In the genomic region with DNA sequence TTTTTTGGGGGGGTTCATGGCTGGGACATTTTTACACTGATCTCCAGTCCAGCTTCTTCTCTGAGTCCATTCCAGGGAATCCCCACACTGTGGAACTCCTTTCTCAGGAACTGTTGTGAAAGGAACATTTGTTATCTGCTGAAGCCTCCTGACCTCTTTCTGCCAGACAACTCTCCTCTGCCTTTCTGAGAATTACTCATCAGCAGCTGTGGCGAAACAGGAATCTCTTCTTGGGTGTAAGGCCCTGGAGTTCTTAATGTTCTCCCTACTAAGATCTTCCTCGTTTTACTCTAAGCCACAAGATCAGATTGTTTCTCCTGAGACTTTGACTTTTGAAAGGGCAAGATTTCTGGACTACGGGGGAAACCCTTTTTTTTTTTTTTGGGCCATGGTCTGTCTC, we compare ENCODE assay signal across 27 mouse cellular contexts.
DNase-seq lines count a peak whose midpoint lies in the region; ATAC-seq and TF ChIP-seq lines count a peak whose summit lies in the region.
"Had no signal": no experiment of that assay in that cellular context is flagged by ENCODE, and none has a peak within 500 bp of the region (broad histone marks: within the 10 kb centered on the region; RNA-seq: fewer than 3 reads in every experiment).

No protein-coding gene starts in this region.

- H3K4me3 ChIP-seq in lung, postnatal 0 days (ENCODE audit: low read depth, low read length) = no peak overlapping the region
- H3K4me3 ChIP-seq in midbrain, embryonic 10.5 days = no peak overlapping the region
- no peak overlapping the region for H3K4me3 ChIP-seq in intestine, embryonic 15.5 days (replicated peaks)
- H3K4me3 ChIP-seq: embryonic facial prominence, embryonic 13.5 days; gastrocnemius, adult 2 months; hindbrain, embryonic 10.5 days; hindbrain, embryonic 15.5 days; kidney, embryonic 15.5 days had no signal

- no peaks in the 10 kb centered on the region for H3K27me3 ChIP-seq in lung, postnatal 0 days (replicated peaks; ENCODE audit: insufficient read depth, low read length)
- no peaks in the 10 kb centered on the region for H3K27me3 ChIP-seq in midbrain, embryonic 10.5 days (ENCODE audit: low read depth, poor library complexity, severe bottlenecking)
- H3K27me3 ChIP-seq in intestine, embryonic 15.5 days (replicated peaks) = no peaks in the 10 kb centered on the region
- H3K27me3 ChIP-seq: embryonic facial prominence, embryonic 13.5 days; hindbrain, embryonic 15.5 days; kidney, embryonic 15.5 days had no signal

- H3K9ac ChIP-seq in lung, postnatal 0 days (replicated peaks; ENCODE audit: low read depth) = no peak overlapping the region
- H3K9ac ChIP-seq in intestine, embryonic 15.5 days = no peak overlapping the region
- H3K9ac ChIP-seq: embryonic facial prominence, embryonic 13.5 days; hindbrain, embryonic 15.5 days; kidney, embryonic 15.5 days; liver, embryonic 14.5 days had no signal

- DNase-seq in adrenal gland, postnatal 10 days = peak; percentile 17
- no peak for DNase-seq in adrenal gland, postnatal 25 days
- peak; percentile 29 for DNase-seq in lung, postnatal 0 days (ENCODE audit: low spot score)
- DNase-seq in lung, postnatal 14 days = no peak
- DNase-seq in adrenal gland, postnatal 36 days = peak; percentile 18 to 19
- peak; percentile 3 for DNase-seq in heart, postnatal 25 days (ENCODE audit: low spot score)
- no peak for DNase-seq in midbrain, embryonic 10.5 days (ENCODE audit: low spot score)
- DNase-seq: cerebellum, adult 9-10 months; gastrocnemius, adult 2 months; gastrocnemius, postnatal 36 days; kidney, adult 18-20 months; kidney, postnatal 25 days; liver; lung, adult 2 months; lung, postnatal 4 days; midbrain, embryonic 14.5 days; thymus, adult 18-20 months; thymus, postnatal 36 days had no signal

- no peak for TF ChIP-seq EP300 in lung, postnatal 0 days (IDR thresholded peaks at IDR 0.05)

- intact Hi-C loops in heart, postnatal 25 days (cut with DNase I) = no loop called here

- H3K4me2 ChIP-seq in lung, postnatal 0 days (replicated peaks; ENCODE audit: low read depth, low read length) = no peak overlapping the region
- H3K4me2 ChIP-seq in intestine, embryonic 15.5 days (replicated peaks) = no peak overlapping the region
- H3K4me2 ChIP-seq: embryonic facial prominence, embryonic 13.5 days; hindbrain, embryonic 15.5 days; kidney, embryonic 15.5 days had no signal

- H3K27ac ChIP-seq in lung, postnatal 0 days (ENCODE audit: low read length) = no peak overlapping the region
- H3K27ac ChIP-seq in midbrain, embryonic 10.5 days (replicated peaks) = no peak overlapping the region
- no peak overlapping the region for H3K27ac ChIP-seq in intestine, embryonic 15.5 days
- H3K27ac ChIP-seq: embryonic facial prominence, embryonic 13.5 days; gastrocnemius, adult 2 months; hindbrain, embryonic 10.5 days; hindbrain, embryonic 15.5 days; kidney, embryonic 15.5 days; liver, embryonic 14.5 days; stomach, postnatal 0 days had no signal

- no peaks in the 10 kb centered on the region for H3K4me1 ChIP-seq in lung, postnatal 0 days (ENCODE audit: insufficient read depth, low read depth, low read length)
- H3K4me1 ChIP-seq in midbrain, embryonic 10.5 days = peaks cover 16% of the 10 kb centered on the region
- H3K4me1 ChIP-seq in intestine, embryonic 15.5 days (replicated peaks) = no peaks in the 10 kb centered on the region; the same call in 1 of the 2 replicates

- ATAC-seq in lung, postnatal 0 days = no peak
- ATAC-seq in intestine, embryonic 15.5 days = no peak
- ATAC-seq: forebrain, embryonic 16.5 days; inflammation-experienced regulatory T-cells, adult 6 months had no signal

- 52% methylated on average over 3 of the region's 3 CpGs for WGBS in lung, postnatal 0 days
- WGBS in midbrain, embryonic 10.5 days = 81% methylated on average over 3 of the region's 3 CpGs
- 63% methylated on average over 3 of the region's 3 CpGs for WGBS in intestine, embryonic 15.5 days

- no peak for TF ChIP-seq CTCF in lung, postnatal 0 days (IDR thresholded peaks at IDR 0.05)

- H3K9me3 ChIP-seq in lung, postnatal 0 days (ENCODE audit: low read length) = no peaks in the 10 kb centered on the region
- H3K9me3 ChIP-seq in midbrain, embryonic 10.5 days (replicated peaks) = no peaks in the 10 kb centered on the region
- H3K9me3 ChIP-seq in intestine, embryonic 15.5 days = no peaks in the 10 kb centered on the region
- H3K9me3 ChIP-seq: embryonic facial prominence, embryonic 13.5 days; hindbrain, embryonic 10.5 days; hindbrain, embryonic 15.5 days; kidney, embryonic 15.5 days had no signal

- H3K36me3 ChIP-seq in lung, postnatal 0 days (ENCODE audit: insufficient read depth, low read length) = no peaks in the 10 kb centered on the region
- no peaks in the 10 kb centered on the region for H3K36me3 ChIP-seq in midbrain, embryonic 10.5 days
- H3K36me3 ChIP-seq in intestine, embryonic 15.5 days = no peaks in the 10 kb centered on the region
- H3K36me3 ChIP-seq: embryonic facial prominence, embryonic 13.5 days; hindbrain, embryonic 10.5 days; hindbrain, embryonic 15.5 days; kidney, embryonic 15.5 days had no signal

Comparison
In these comparisons a context has a peak if more than half of its experiments do, and no peak if none do; other contexts are left out.
1. DNase-seq: peak in adrenal gland, postnatal 10 days (single experiment), lung, postnatal 0 days (single experiment), adrenal gland, postnatal 36 days (2 of 2) and heart, postnatal 25 days (single experiment); none in adrenal gland, postnatal 25 days (single experiment), lung, postnatal 14 days (single experiment) and midbrain, embryonic 10.5 days (single experiment).